Mouse (Mus musculus) layer of hippocampus, postnatal 14 days (tissue): ENCODE data around the gene Lamtor2. TPM values are rescaled to one million over a fixed set of nuclear protein-coding genes. Genes with fewer than 3 reads are reported as not detected.

Experiments
- DNase-seq, 2 experiments: peaks; one replicate each; pipeline ENCODE4 v3.0.0; 2021 to 2022; ENCODE audit warnings: low spot score in 2 of 2, mixed read lengths in 1 of 2
- total RNA-seq, 2 experiments: library from RNA; stranded (reverse); gene quantifications; 2 replicates each; pipeline ENCODE4 v1.2.3; 2021

Lamtor2 gene
- total RNA-seq, 2 experiments from 2014 or later: 96.1 to 113 TPM

GRCm38 (mm10) chr3:88528646-88529045 is 24.2 kb downstream of the Lamtor2 start:
- DNase-seq: no peak

GRCm38 (mm10) chr3:88527565-88527964 is 25.3 kb downstream of the Lamtor2 start:
- DNase-seq: no peak

GRCm38 (mm10) chr3:88526157-88527131 is 26.4 kb downstream of the Lamtor2 start:
- peak; percentile 75 to 80 for DNase-seq

- no peak for DNase-seq
These were observed 27.9 kb downstream of the Lamtor2 start for GRCm38 (mm10) chr3:88525021-88525420.

- DNase-seq: no peak
These were observed 29.8 kb downstream of the Lamtor2 start for GRCm38 (mm10) chr3:88523027-88523426.

GRCm38 (mm10) chr3:88521803-88522331 is 31.0 kb downstream of the Lamtor2 start:
- DNase-seq: no peak

- DNase-seq: no peak
These were observed 31.7 kb downstream of the Lamtor2 start for GRCm38 (mm10) chr3:88521156-88521555.

GRCm38 (mm10) chr3:88520078-88520477 is 32.8 kb downstream of the Lamtor2 start:
- DNase-seq: no peak

GRCm38 (mm10) chr3:88518411-88518810 is 34.5 kb downstream of the Lamtor2 start:
- no peak for DNase-seq

GRCm38 (mm10) chr3:88516407-88516806 is 36.5 kb downstream of the Lamtor2 start:
- no peak for DNase-seq

- no peak for DNase-seq
These were observed 37.8 kb downstream of the Lamtor2 start for GRCm38 (mm10) chr3:88515095-88515386.

- DNase-seq: no peak
These were observed 38.4 kb downstream of the Lamtor2 start for GRCm38 (mm10) chr3:88514231-88515094.

- DNase-seq: no peak
These were observed 39.2 kb downstream of the Lamtor2 start for GRCm38 (mm10) chr3:88513546-88514115.

- no peak for DNase-seq
These were observed 39.9 kb downstream of the Lamtor2 start for GRCm38 (mm10) chr3:88512896-88513545.

GRCm38 (mm10) chr3:88512141-88512895 is 40.6 kb downstream of the Lamtor2 start:
- DNase-seq: no peak

- no peak for DNase-seq
These were observed 41.3 kb downstream of the Lamtor2 start for GRCm38 (mm10) chr3:88511559-88511958.

GRCm38 (mm10) chr3:88510421-88511289 is 42.2 kb downstream of the Lamtor2 start:
- no peak for DNase-seq

GRCm38 (mm10) chr3:88509692-88510420 is 43.0 kb downstream of the Lamtor2 start, which contains the start of gene Lmna:
Gene Lmna, minus strand, starts transcription at chr3:88509956.
- peak; percentile 86 to 92 for DNase-seq
